Mouse (Mus musculus) CD4-positive, CD25-positive, alpha-beta regulatory T cell, adult 4 months (primary cell): Measurements from ENCODE around the gene Rpl27. TPM values are rescaled to one million over a fixed set of nuclear protein-coding genes. Genes with fewer than 3 reads are reported as not detected.
"Not testable (repeated sequence)": the region's sequence is repeated elsewhere in the genome, so short reads cannot be mapped to it uniquely, and the experiment has no call there.

Experiments used
- ATAC-seq: one replicate; pipeline ENCODE4 v1.8.0; 2017
- polyA plus RNA-seq, 2 experiments: library from polyadenylated mRNA; unstranded; fragments of 100-300 nt; shearing (Covaris generic); gene quantifications; one replicate each; pipeline ENCODE4 v1.2.1; 2017

Rpl27 gene
- polyA plus RNA-seq, 2 experiments from 2014 or later, result 407 to 740 TPM

GRCm38 (mm10) chr11:101468731-101469130 lies 26.6 kb downstream of the Rpl27 start:
- no peak for ATAC-seq

GRCm38 (mm10) chr11:101469155-101469554 lies 27.1 kb downstream of the Rpl27 start:
- ATAC-seq, result no peak

- no peak for ATAC-seq
These were observed 28.1 kb downstream of the Rpl27 start for GRCm38 (mm10) chr11:101470206-101470605.

GRCm38 (mm10) chr11:101471926-101472325 lies 29.8 kb downstream of the Rpl27 start:
- no peak for ATAC-seq

GRCm38 (mm10) chr11:101472336-101472735 lies 30.2 kb downstream of the Rpl27 start:
- ATAC-seq, result no peak

GRCm38 (mm10) chr11:101473686-101474085 lies 31.6 kb downstream of the Rpl27 start:
- ATAC-seq, result not testable (repeated sequence)

GRCm38 (mm10) chr11:101474298-101474697 lies 32.2 kb downstream of the Rpl27 start:
- no peak for ATAC-seq

- ATAC-seq, result not testable (repeated sequence)
These were observed 34.3 kb downstream of the Rpl27 start for GRCm38 (mm10) chr11:101476361-101476760.

GRCm38 (mm10) chr11:101477194-101477551 lies 35.1 kb downstream of the Rpl27 start:
- ATAC-seq, result no peak

GRCm38 (mm10) chr11:101477552-101478211 lies 35.6 kb downstream of the Rpl27 start:
- ATAC-seq, result no peak

- no peak for ATAC-seq
These were observed 37.1 kb downstream of the Rpl27 start for GRCm38 (mm10) chr11:101479171-101479635.

GRCm38 (mm10) chr11:101480912-101481311 lies 38.8 kb downstream of the Rpl27 start:
- no peak for ATAC-seq

GRCm38 (mm10) chr11:101483804-101484203 lies 41.7 kb downstream of the Rpl27 start:
- no peak for ATAC-seq

GRCm38 (mm10) chr11:101484245-101484644 lies 42.1 kb downstream of the Rpl27 start:
- ATAC-seq, result no peak

GRCm38 (mm10) chr11:101484814-101485213 lies 42.7 kb downstream of the Rpl27 start:
- ATAC-seq, result no peak

GRCm38 (mm10) chr11:101485509-101486028 lies 43.5 kb downstream of the Rpl27 start:
- no peak for ATAC-seq

GRCm38 (mm10) chr11:101486126-101486525 lies 44.0 kb downstream of the Rpl27 start:
- ATAC-seq, result no peak

Other genes starting within 250 kb of the Rpl27 start
- gene Ezh1, start 215.8 kb upstream of the Rpl27 start, polyA plus RNA-seq, result 10 to 100 TPM; 57.3 to 85.6 TPM
- gene Ramp2, start 196.3 kb upstream of the Rpl27 start, polyA plus RNA-seq, result not detected
- gene Vps25, start 188.6 kb upstream of the Rpl27 start, polyA plus RNA-seq, result 100 to 1,000 TPM; 132 to 144 TPM
- 1 to 10 TPM in 1 of 2 experiments, under 1 TPM in 1; 0.91 to 1.4 TPM for gene Wnk4, start 181.7 kb upstream of the Rpl27 start, polyA plus RNA-seq
- under 1 TPM in 1 of 2 experiments, not detected in 1; 0.97 TPM for gene Cntd1, start 163.3 kb upstream of the Rpl27 start, polyA plus RNA-seq
- gene Coa3, start 163.2 kb upstream of the Rpl27 start, polyA plus RNA-seq, result 100 to 1,000 TPM; 132 to 135 TPM
- 10 to 100 TPM; 68.1 to 99.6 TPM for gene Becn1, start 140.0 kb upstream of the Rpl27 start, polyA plus RNA-seq
- gene Psme3, start 126.1 kb upstream of the Rpl27 start, polyA plus RNA-seq, result 10 to 100 TPM; 29.8 to 30.0 TPM
- 1 to 10 TPM; 2.3 to 3.0 TPM for gene Aoc2, start 117.2 kb upstream of the Rpl27 start, polyA plus RNA-seq
- not detected for gene Aoc3, start 111.7 kb upstream of the Rpl27 start, polyA plus RNA-seq
- gene G6pc, start 74.7 kb upstream of the Rpl27 start, polyA plus RNA-seq, result not detected
- gene Aarsd1, start 24.7 kb upstream of the Rpl27 start, polyA plus RNA-seq, result 10 to 100 TPM; 36.2 to 41.6 TPM
- gene Gm27029, start 17.5 kb upstream of the Rpl27 start, polyA plus RNA-seq, result 1 to 10 TPM; 1.3 to 1.8 TPM
- 1 to 10 TPM; 8.0 to 8.5 TPM for gene Rundc1, start 17.2 kb upstream of the Rpl27 start, polyA plus RNA-seq
- gene Ptges3l, start 17.0 kb upstream of the Rpl27 start, polyA plus RNA-seq, result 1 to 10 TPM; 1.7 to 2.1 TPM
- 100 to 1,000 TPM; 174 to 204 TPM for gene Ifi35, start 6.1 kb downstream of the Rpl27 start, polyA plus RNA-seq
- under 1 TPM in 1 of 2 experiments, not detected in 1; 0.23 TPM for gene Rnd2, start 22.7 kb downstream of the Rpl27 start, polyA plus RNA-seq
- gene Vat1, start 23.9 kb downstream of the Rpl27 start, polyA plus RNA-seq, result 1 to 10 TPM; 1.1 to 1.5 TPM
- 1 to 10 TPM; 3.5 to 4.1 TPM for gene Brca1, start 109.7 kb downstream of the Rpl27 start, polyA plus RNA-seq
- 10 to 100 TPM; 70.0 to 88.4 TPM for gene Nbr1, start 109.9 kb downstream of the Rpl27 start, polyA plus RNA-seq
- 10 to 100 TPM; 10.8 to 15.2 TPM for gene Tmem106a, start 139.9 kb downstream of the Rpl27 start, polyA plus RNA-seq
- gene Gm11634, start 157.0 kb downstream of the Rpl27 start, polyA plus RNA-seq, result not detected
- gene Rdm1, start 184.9 kb downstream of the Rpl27 start, polyA plus RNA-seq, result 10 to 100 TPM; 86.2 to 93.4 TPM
- not detected for gene Arl4d, start 223.2 kb downstream of the Rpl27 start, polyA plus RNA-seq